8 mouse cellular contexts compared by ENCODE assay signal in the genomic region with DNA sequence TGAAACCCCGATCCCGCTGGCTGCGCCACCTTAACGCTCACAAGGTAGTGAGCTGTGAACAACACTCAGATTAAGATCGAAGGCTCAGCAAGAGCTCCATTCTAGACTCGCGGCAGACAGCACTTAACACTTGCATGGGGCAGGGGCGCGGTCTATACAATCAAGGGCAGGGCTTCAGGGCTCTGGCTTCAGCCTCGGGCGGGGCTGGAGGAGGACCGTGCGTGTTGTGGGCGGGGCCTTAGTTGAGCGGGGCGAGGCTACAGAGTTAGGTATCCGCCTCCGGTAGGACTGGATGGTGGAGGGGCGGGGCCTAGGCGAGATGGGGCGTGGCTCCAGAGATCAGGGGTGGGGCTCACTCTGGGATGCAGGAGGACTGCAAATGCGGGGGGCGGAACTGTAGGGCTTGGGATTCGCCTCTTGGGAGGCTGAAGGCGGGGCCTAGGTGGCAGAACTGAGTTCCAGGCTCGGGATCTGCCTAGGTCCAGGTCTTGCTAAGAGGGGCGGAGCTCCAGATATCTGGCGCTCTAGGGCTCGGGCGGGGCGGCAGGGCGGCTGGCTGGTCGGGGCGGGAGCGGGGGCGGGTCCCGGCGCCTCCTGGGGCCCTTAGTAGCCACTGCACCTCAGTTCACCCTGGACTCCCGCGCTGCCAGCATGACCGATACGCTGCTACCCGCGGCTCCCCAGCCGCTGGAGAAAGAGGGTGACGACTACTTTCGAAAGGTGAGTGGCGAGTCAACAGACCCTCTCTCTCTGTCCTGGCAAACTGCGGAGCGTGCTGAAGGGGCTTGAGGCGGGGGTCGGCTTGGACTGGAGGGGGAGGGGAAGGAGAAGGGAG. TPM values are rescaled to one million over a fixed set of nuclear protein-coding genes. Genes with fewer than 3 reads are reported as not detected.
DNase-seq lines count a peak whose midpoint lies in the region; ATAC-seq and TF ChIP-seq lines count a peak whose summit lies in the region.

A gene (plus strand): TSS at position 479 of the 835 bp plus-strand sequence.

- peak; percentile 93 for DNase-seq in Patski (ENCODE audit: low read depth, low spot score)
- DNase-seq in cerebellum, postnatal 14 days = peak; percentile 100
- DNase-seq in frontal cortex, postnatal 14 days (ENCODE audit: low spot score in 2 of 2) = peak; percentile 98 to 100
- peak; percentile 95 to 97 for DNase-seq in layer of hippocampus, postnatal 25 days (ENCODE audit: extremely low spot score in 1 of 2, low spot score in 1 of 2)
- peak; percentile 100 for DNase-seq in lung, postnatal 25 days (ENCODE audit: low spot score)
- DNase-seq in retina, embryonic 14.5 days (ENCODE audit: low spot score) = peak; percentile 100
- peak; percentile 100 for DNase-seq in thymus, postnatal 4 days

- H3K4me2 ChIP-seq in hindbrain, embryonic 13.5 days = peak within 1 kb of the TSS; percentile 95

- H3K9me3 ChIP-seq in hindbrain, embryonic 13.5 days = no peaks in the 10 kb centered on the region

- peak within 1 kb of the TSS; percentile 74 for H3K9ac ChIP-seq in hindbrain, embryonic 13.5 days

- POLR2A ChIA-PET in Patski (lab: Charles Lee) = interaction anchor here (1.3 to 1.7 kb wide), 3 partner anchors 11 to 62 kb away, joined by 3 to 6 read pairs (median 4); no protein-coding TSS in a partner anchor

- no peaks in the 10 kb centered on the region for H3K27me3 ChIP-seq in Patski
- peaks cover 48% of the 10 kb centered on the region for H3K27me3 ChIP-seq in hindbrain, embryonic 13.5 days

- in situ Hi-C loops in Patski (cut with MboI; ENCODE audit: low pct_unique_long_range_greater_than_20kb) = no loop called here

- peak within 1 kb of the TSS; percentile 41 for H3K27ac ChIP-seq in hindbrain, embryonic 13.5 days

- CTCF ChIA-PET in Patski (lab: Charles Lee) = interaction anchor here (1.0 to 1.6 kb wide), 4 partner anchors 11 to 58 kb away, joined by 3 to 9 read pairs (median 3); no protein-coding TSS in a partner anchor

- peak; percentile 99 for ATAC-seq in Patski
- peak; percentile 97 for ATAC-seq in hindbrain, embryonic 13.5 days (ENCODE audit: low FRiP score)

- peak within 1 kb of the TSS; percentile 58 for H3K4me3 ChIP-seq in hindbrain, embryonic 13.5 days

- no peaks in the 10 kb centered on the region for H3K36me3 ChIP-seq in hindbrain, embryonic 13.5 days

- H3K4me1 ChIP-seq in hindbrain, embryonic 13.5 days (replicated peaks) = peaks cover 24% of the 10 kb centered on the region

- TF ChIP-seq CTCF in Patski (IDR thresholded peaks at IDR 0.05) = no peak

- 0% methylated on average over 45 of the region's 52 CpGs for WGBS in hindbrain, embryonic 13.5 days

RNA-seq across cellular contexts. Expression of the gene that starts here (rescaled TPM):
- polyA plus RNA-seq in Patski (2021) = 21.4 TPM
- 3.4 and 3.9 TPM in 2 replicates for polyA plus RNA-seq in hindbrain, embryonic 13.5 days (2015; fragmentation: Nextera tagmentation; extraction: Ambion mirVana)
- total RNA-seq in layer of hippocampus, postnatal 25 days (2021) = 1 to 10 TPM; 3.1 to 4.2 TPM

Comparison
In these comparisons a context has a peak if more than half of its experiments do, and no peak if none do; other contexts are left out.
1. Peak in every context shown above with its lines: DNase-seq, ATAC-seq, H3K4me3 ChIP-seq and H3K27ac ChIP-seq.